Mouse (Mus musculus): ENCODE results near the gene Zmat1.

DNA sequence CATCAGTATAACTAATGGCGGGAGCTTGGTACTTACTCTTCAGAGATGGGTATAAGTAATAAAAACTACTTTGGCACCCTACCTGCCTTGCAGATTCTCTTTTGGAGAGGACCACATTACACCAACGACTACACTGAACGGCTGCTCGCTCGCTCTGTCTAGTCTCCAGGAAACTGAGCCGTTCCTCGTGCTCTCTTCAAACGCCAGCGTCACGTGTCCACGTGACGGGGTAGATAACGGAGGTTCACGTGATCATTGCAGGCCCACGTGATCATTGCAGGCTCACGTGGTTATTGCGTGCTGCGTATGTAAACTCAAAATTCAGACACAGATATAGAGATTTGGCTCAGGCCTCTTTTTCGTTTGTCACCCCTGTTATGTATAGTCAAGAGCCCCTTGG lies 44.5 kb downstream of the Zmat1 start, which contains the start of gene Nxf2:
- TF ChIP-seq CTCF (IDR thresholded peaks at IDR 0.05; ENCODE audit: low read depth, low read length): no peak
- no peak for TF ChIP-seq POLR2A (IDR thresholded peaks at IDR 0.05; ENCODE audit: borderline replicate concordance, low read depth, low read length)

Measured in bone marrow macrophage, adult 2 months (primary cell).